Mouse (Mus musculus) C2C12 (cell line): Measurements from ENCODE around the gene Rpl10-ps3. TPM values are rescaled to one million over a fixed set of nuclear protein-coding genes. Genes with fewer than 3 reads are reported as not detected.

Source experiments
- H3K27me3 ChIP-seq: one replicate; pipeline ENCODE4 v1.6.1; 2011; ENCODE audit not compliant: control insufficient read depth, insufficient read depth, insufficient read length
- H3K36me3 ChIP-seq: one replicate; pipeline ENCODE4 v1.6.1; 2011; ENCODE audit not compliant: control insufficient read depth, insufficient read depth
- H3K4me3 ChIP-seq: one replicate; pipeline ENCODE4 v1.5.1; 2011; ENCODE audit warnings: mild to moderate bottlenecking, control low read depth; ENCODE audit not compliant: poor library complexity, insufficient read depth, severe bottlenecking
- H3K79me2 ChIP-seq: one replicate; pipeline ENCODE4 v1.6.1; 2011; ENCODE audit not compliant: control insufficient read depth, insufficient read depth
- H3K79me3 ChIP-seq: one replicate; pipeline ENCODE4 v1.6.1; 2011; ENCODE audit warnings: low read depth, control low read depth
- H3ac ChIP-seq: one replicate; pipeline ENCODE3; 2011; ENCODE audit warnings: low read depth; ENCODE audit not compliant: control insufficient read depth, insufficient read length
- CEBPB ChIP-seq: IDR thresholded peaks from one replicate; pipeline ENCODE4 v1.6.1; 2011; ENCODE audit warnings: low read depth, mild to moderate bottlenecking, control low read depth, moderate library complexity
- CTCF ChIP-seq: IDR thresholded peaks from one replicate; pipeline ENCODE4 v1.5.1; 2011; ENCODE audit not compliant: control insufficient read depth, insufficient read depth, insufficient read length
- FOSL1 ChIP-seq: IDR thresholded peaks from one replicate; pipeline ENCODE4 v1.8.0; 2011; ENCODE audit warnings: mild to moderate bottlenecking, low read length; ENCODE audit not compliant: poor library complexity, insufficient read depth, severe bottlenecking
- MAX ChIP-seq: IDR thresholded peaks from one replicate; pipeline ENCODE4 v1.6.1; 2011; ENCODE audit warnings: mild to moderate bottlenecking, control low read depth
- MYOD1 ChIP-seq: IDR thresholded peaks from one replicate; pipeline ENCODE4 v1.6.1; 2011; ENCODE audit warnings: low read depth; ENCODE audit not compliant: control insufficient read depth, insufficient read length
- MYOG ChIP-seq: IDR thresholded peaks from one replicate; pipeline ENCODE4 v1.6.1; 2011; ENCODE audit not compliant: control insufficient read depth, insufficient read length; ENCODE audit errors: extremely low read depth
- USF1 ChIP-seq: IDR thresholded peaks from one replicate; pipeline ENCODE4 v1.6.1; 2011; ENCODE audit warnings: low read depth, mild to moderate bottlenecking, control low read depth, moderate library complexity
- long read RNA-seq, 2 experiments: library from polyadenylated mRNA; unstranded; transcript quantifications; one replicate each; pipeline ENCODE4 v2.0.0; 2019 to 2020
- polyA plus RNA-seq: library from polyadenylated mRNA; unstranded; fragments of >200 nt; fragmentation: generic; extraction: Trizol; gene quantifications from one replicate; pipeline ENCODE4 v1.2.1, GENCODE M21; 2012; ENCODE audit warnings: missing spikeins

Gene Rpl10-ps3
- 92.7 TPM for polyA plus RNA-seq
- long read RNA-seq, experiment 1, transcript Rpl10-ps3-201 (1 exons, 768 nt), result major isoform, 1,119 of 1,121 reads
- long read RNA-seq, experiment 1, partial matches to known transcripts, result 0 of 1,121 reads
- long read RNA-seq, experiment 1, other reads (novel, unspliced or antisense), result 2 of 1,121 reads
- long read RNA-seq, experiment 2, transcript Rpl10-ps3-201 (1 exons, 768 nt), result major isoform, 570 of 570 reads
- long read RNA-seq, experiment 2, partial matches to known transcripts, result 0 of 570 reads
- long read RNA-seq, experiment 2, other reads (novel, unspliced or antisense), result 0 of 570 reads

DNA sequence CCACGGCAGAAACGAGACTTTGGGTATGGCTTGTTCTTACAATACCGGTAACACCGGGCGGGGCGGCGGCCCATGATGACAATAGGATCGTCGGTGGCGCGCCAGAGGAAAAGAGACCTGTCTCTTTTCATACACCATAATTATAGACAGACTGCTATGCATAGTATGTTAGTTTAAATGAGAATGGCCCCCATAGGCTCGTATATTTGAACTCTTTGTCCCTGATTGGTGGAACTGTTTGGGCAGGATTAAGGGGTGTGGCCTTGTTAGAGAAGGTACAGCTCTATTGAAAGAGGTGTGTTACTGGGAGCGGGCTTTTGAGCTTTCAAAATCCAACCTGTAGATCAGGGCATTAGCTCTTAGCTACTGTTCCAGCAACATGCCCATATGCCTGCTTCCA, at the start of gene Rpl10-ps3:
Rpl10-ps3 (minus strand) TSS at position 101 of the 400 bp plus-strand sequence.
- Histone ChIP-seq H3K79me3 (no peaks in the 10 kb centered on the region), H3K27me3 (peaks cover 11% of the 10 kb centered on the region), H3K79me2 (no peaks in the 10 kb centered on the region), H3K36me3 (no peaks in the 10 kb centered on the region), H3K4me3 (no peak within 1 kb of the TSS), H3ac (no peak within 1 kb of the TSS)
- TF ChIP-seq MYOG (no peak), USF1 (no peak), CTCF (no peak), FOSL1 (no peak), MYOD1 (no peak), CEBPB (no peak), MAX (no peak)

GRCm38 (mm10) chr9:50375598-50375997, 30.8 kb upstream of the Rpl10-ps3 start:
- Histone ChIP-seq H3ac (no peak overlapping the region), H3K27me3 (peaks cover 40% of the 10 kb centered on the region), H3K4me3 (no peak overlapping the region), H3K36me3 (no peaks in the 10 kb centered on the region), H3K79me3 (no peaks in the 10 kb centered on the region), H3K79me2 (no peaks in the 10 kb centered on the region)
- TF ChIP-seq FOSL1, result no peak
- no peak for TF ChIP-seq MAX
- no peak for TF ChIP-seq CEBPB
- TF ChIP-seq USF1, result no peak
- no peak for TF ChIP-seq CTCF
- TF ChIP-seq MYOG, result no peak
- TF ChIP-seq MYOD1, result no peak

- Histone ChIP-seq H3ac (no peak overlapping the region), H3K79me2 (no peaks in the 10 kb centered on the region), H3K27me3 (peaks cover 42% of the 10 kb centered on the region), H3K4me3 (no peak overlapping the region), H3K36me3 (no peaks in the 10 kb centered on the region), H3K79me3 (no peaks in the 10 kb centered on the region)
- TF ChIP-seq CTCF (no peak), MYOG (no peak), CEBPB (no peak), FOSL1 (no peak), USF1 (no peak), MYOD1 (no peak), MAX (no peak)
These were observed 29.9 kb upstream of the Rpl10-ps3 start for GRCm38 (mm10) chr9:50374666-50375065.

DNA sequence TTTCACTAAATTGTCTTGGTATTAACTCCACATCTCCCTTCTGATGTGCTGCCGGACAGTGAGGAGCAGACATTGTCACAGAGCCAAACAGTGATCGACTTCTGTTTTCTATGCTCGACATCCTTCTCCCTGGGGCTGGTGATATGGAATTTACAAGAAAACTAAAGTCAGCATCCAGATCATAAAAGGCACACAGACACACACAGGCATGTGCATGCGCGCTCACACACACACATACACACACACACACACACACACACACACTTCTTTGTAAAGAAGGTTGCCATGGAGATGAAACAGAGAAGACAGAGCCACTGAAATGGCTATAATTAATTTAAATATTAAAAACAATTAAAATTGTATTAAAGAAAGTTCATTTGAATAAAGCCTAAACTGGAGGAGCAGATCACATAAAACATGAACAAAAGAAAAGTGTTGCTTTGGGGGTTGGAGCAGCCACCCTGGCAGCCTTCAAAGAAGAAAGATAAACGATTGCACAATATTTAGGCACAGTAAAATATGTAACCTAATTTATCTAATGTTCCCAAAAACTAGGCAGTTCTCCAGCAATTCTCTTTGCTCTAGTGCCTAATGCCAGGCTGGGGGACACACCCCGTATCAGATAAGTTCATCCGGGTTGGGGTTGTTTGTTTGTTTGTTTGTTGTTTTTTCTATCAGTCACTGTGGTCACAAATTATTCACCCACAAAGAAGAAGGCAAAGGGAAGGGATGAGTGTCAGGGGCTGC, 24.0 kb upstream of the Rpl10-ps3 start:
- H3K27me3 ChIP-seq, result peaks cover 49% of the 10 kb centered on the region
- TF ChIP-seq CEBPB, result no peak
- TF ChIP-seq CTCF, result no peak
- no peak for TF ChIP-seq USF1
- no peak for TF ChIP-seq MAX
- H3K36me3 ChIP-seq, result no peaks in the 10 kb centered on the region
- no peaks in the 10 kb centered on the region for H3K79me2 ChIP-seq
- no peak overlapping the region for H3ac ChIP-seq
- H3K4me3 ChIP-seq, result no peak overlapping the region
- H3K79me3 ChIP-seq, result no peaks in the 10 kb centered on the region

DNA sequence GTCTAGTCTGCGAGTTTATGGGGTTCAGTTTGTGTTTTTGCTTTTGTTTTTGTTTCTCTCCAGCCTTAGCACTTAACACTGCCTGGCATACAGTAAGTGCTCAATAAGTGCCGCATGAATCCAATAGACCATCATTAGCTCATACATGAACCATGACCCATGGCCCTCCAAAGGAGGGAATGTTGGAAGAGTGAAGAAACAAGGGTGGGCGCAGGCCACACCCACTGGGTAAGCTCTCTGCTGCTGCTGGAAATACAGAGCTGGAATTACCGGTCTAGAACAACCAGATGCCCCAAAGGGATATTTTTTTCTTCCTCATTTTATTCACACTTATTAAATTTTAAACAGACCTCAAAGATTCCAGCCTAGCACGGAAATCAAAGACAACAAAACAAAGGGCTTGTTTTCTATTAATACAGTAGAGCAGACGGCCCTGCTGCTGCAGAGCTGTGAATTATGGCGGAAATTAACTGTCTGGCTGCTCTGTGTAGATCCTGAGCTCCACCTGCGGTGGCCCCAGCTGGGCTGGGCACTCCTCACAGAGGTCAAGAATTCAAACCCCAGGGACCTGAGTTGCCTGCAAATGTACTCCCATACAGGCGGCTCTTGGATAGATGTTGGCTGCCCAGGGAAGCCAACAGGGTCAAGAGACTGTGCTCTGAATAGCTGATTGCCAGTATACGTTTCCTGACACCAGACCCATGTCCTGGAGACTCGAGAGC, 20.5 kb upstream of the Rpl10-ps3 start:
- no peaks in the 10 kb centered on the region for H3K79me2 ChIP-seq
- no peak overlapping the region for H3ac ChIP-seq
- no peak overlapping the region for H3K4me3 ChIP-seq
- peaks cover 60% of the 10 kb centered on the region for H3K27me3 ChIP-seq
- H3K36me3 ChIP-seq, result no peaks in the 10 kb centered on the region
- TF ChIP-seq CEBPB (no peak), MYOG (no peak), CTCF (no peak), FOSL1 (no peak), USF1 (no peak), MYOD1 (no peak), MAX (no peak)
- no peaks in the 10 kb centered on the region for H3K79me3 ChIP-seq
